Mouse (Mus musculus) gastrocnemius, postnatal 4 days (tissue): ENCODE results near the gene Olfr10. TPM values are rescaled to one million over a fixed set of nuclear protein-coding genes. Genes with fewer than 3 reads are reported as not detected.
"Not testable (repeated sequence)": the region's sequence is repeated elsewhere in the genome, so short reads cannot be mapped to it uniquely, and the experiment has no call there.

Source experiments
- DNase-seq, 2 experiments: peaks; one replicate each; pipeline ENCODE4 v3.0.0; 2021 to 2022; ENCODE audit warnings: low spot score in 2 of 2, mixed read lengths in 2 of 2
- long read RNA-seq, 2 experiments: library from polyadenylated mRNA; stranded (forward); transcript quantifications; one replicate each; pipeline ENCODE4 v2.0.0; 2021
- total RNA-seq, 2 experiments: library from RNA; stranded (reverse); gene quantifications; 2 replicates each; pipeline ENCODE4 v1.2.3; 2021

Gene Olfr10
- not detected for total RNA-seq
- long read RNA-seq, experiment 1, result 0 reads
- long read RNA-seq, experiment 2, result 0 reads

DNA sequence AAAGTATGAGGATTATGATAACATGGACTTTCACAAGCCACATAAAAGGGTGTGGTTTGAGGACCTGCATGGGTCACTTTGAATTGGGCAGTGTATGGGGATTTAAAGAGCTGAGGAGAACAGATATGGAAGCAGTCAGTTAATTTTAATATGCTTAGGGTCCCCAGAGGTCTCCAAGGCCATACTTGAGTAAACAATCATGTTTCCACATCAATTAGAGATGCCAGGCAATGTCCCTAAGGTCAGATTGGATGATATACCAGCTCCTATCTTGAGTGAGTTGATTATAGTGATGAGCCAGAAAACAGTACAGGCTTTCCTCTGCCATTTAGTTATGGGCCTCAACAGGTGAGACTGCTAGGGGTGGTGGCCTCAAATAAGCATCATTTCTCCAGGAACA is at the start of gene Olfr10:
Gene Olfr10, plus strand, starts transcription at position 301 of the 400 bp plus-strand sequence.
- DNase-seq, result no peak

DNA sequence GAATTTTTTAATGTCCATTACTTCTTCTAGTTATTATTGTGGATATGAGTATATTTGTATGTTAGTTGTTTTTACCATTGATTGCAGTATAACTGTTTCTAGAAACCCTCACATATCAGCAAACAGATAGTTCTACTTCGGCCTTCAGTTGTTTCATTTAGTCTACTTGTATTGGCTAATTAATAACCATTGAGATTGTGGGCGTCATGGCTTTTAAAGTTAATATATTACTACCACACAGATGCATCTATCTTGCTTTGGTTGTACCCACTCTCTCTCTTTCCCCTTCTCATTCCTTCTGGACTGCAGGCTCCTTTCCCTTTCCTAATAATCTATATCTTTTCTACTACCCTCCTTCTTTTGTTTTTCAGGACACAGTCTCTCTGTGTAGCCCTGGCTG is 45.2 kb upstream of the Olfr10 start:
- no peak for DNase-seq

DNA sequence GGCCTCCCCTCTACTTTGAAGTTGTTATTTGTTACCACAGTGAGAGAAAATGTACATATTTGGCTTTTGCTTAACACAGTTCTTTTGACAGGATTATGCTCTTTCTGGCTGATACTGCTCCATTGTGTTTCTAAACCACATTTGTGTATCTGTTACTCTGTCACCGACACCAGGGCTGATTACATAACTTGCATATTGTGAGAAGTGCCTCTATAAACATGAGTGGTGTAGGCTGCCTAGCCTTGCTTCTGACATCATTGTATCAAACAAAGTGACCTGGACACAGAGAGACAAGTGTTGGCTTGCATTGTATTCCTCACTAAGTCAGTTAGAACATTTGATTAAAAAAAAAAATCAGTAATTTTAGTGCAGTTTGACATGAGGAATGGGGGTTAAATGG is 44.7 kb upstream of the Olfr10 start:
- no peak for DNase-seq

DNA sequence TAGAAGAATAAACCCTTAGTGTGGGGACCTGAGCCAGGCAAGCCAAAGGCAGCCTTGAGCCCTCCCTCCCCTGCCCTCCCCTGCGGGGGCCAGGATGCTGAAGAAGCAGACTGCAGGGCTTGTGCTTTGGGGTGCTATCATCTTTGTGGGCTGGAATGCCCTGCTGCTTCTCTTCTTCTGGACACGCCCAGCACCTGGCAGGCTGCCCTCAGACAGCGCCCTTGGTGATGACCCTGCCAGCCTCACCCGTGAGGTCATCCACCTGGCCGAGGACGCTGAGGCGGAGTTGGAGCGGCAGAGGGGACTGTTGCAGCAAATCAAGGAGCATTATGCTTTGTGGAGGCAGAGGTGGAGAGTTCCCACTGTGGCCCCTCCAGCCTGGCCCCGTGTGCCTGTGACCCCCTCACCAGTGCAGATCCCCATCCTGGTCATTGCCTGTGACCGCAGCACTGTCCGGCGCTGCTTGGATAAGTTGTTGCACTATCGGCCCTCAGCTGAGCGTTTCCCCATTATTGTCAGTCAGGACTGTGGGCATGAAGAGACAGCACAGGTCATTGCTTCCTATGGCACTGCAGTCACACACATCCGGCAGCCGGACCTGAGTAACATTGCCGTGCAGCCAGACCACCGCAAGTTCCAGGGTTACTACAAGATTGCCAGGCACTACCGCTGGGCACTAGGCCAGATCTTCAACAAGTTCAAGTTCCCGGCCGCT is 43.8 kb upstream of the Olfr10 start:
- DNase-seq, result no peak

DNA sequence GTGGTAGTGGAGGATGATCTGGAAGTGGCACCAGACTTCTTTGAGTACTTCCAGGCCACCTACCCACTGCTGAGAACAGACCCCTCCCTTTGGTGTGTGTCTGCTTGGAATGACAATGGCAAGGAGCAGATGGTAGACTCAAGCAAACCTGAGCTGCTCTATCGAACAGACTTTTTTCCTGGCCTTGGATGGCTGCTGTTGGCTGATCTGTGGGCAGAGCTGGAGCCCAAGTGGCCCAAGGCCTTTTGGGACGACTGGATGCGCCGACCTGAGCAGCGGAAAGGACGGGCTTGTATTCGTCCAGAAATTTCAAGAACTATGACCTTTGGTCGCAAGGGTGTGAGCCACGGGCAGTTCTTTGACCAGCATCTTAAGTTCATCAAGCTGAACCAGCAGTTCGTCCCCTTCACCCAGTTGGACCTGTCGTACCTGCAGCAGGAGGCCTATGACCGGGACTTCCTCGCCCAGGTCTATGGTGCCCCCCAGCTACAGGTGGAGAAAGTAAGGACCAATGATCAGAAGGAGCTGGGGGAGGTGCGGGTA is 43.2 kb upstream of the Olfr10 start:
- DNase-seq, result no peak

DNA sequence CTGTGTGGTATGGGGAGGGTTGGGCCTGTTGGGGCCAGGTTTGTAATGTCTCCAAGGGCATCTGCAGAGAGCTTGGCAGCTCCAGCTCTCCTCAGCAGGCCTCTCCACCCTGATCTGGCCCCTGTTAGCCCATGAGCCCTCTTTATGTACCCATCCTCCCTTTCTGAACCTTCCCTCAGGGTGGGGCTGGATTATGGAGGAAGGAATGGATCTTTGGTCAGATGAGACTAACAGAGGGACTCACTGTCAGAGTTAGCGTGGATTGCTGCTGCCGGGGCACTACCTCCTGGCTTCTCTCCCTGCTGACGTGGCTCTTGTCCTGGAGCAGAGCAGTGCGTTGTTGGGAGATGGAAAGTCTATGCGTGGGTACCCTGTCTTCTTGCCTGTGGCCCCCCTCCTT is 42.3 kb upstream of the Olfr10 start:
- no peak for DNase-seq

DNA sequence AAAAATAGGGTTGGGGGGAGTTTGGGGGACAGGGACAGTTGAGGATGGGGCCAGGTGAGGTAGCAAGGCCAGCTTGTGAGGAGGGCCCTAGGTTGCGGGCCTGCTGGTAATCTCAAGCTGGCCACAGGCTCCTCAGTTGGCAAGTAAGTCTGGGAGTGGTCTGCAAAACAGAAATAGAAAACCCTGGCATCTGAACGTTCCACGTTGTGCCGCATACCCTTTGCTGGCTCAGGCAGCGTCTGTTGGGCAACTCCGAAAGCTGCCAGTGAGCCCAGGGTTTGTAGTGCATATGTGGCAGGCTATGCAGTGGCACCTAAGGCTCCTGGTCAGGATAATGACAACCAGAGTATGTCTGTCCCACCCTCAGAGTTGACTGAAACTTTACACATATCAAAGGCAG is 41.4 kb upstream of the Olfr10 start:
- DNase-seq, result no peak

DNA sequence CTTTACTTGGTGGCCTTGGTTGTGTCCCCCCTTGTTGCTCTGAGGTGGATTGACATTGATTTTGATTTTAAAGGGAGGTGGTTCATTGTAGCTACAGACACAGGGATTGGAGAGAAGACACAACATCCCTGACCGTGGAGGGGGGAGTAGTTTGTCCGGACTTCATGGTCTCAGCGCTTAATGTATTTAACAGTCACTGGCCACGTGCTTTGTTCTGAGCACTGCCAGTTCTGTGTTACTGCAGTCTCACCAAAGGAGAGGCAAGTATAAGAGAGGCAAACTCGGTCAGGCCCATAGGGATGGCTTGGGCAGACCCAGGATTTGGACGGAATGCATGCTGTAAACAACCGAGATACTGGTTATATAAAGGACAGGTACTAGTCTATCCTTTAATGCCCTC is 40.5 kb upstream of the Olfr10 start:
- no peak for DNase-seq

DNA sequence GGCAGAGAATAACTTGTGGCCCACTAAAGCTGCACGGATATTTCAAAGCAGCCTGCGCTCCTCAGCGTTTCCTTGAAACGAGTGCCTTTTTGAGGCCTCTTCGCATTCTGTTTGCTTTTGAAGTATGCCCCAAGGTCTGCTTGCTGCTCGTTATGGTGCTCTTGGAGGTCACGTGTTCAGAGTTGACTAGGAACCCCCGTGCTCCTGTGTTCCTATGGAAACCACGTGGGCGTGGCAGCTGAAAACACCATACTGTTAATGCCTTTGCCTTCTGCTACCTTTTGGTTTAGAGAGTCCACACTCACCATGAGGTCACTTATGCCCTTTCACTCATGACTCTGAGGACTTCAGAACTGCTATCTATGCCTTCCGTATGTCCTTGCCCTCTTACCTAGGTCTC is 39.9 kb upstream of the Olfr10 start:
- no peak for DNase-seq

DNA sequence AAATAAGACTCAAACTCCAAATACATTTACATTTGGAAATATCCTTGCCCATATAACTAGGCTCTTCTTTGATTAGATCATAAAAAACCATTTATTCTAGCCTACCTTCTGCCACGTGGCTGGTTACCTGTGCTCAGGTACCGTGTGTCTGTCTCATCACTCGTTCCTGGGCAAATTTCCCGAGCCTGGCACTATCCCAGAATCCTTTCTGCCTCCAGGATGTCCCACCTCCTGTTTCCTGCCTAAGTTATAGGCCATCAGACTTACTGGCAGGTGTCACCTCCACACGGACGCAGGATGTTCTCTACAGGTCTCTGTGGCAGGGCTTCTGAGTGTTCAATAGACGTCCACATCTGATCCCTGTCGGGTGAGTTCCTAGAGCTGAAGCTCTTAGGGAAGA is 39.4 kb upstream of the Olfr10 start:
- DNase-seq, result no peak

DNA sequence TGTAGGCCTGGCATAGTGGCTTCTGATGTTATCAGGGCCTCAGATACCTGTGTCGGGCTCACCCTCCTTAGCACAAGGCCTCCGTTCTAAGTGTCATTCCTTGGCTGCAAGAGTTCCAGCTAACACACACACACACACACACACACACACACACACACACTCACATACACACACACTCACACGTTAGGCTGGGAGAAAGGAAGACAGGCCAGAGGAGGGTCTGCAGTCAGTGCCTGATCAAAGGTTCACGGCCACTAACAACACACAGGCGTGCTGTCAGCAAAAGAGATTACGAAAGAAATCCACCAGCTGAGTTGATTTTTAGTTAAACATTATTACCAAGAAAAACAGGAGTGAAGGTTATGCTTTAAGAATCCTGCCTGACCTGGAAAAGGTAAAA is 37.9 kb upstream of the Olfr10 start:
- no peak for DNase-seq

DNA sequence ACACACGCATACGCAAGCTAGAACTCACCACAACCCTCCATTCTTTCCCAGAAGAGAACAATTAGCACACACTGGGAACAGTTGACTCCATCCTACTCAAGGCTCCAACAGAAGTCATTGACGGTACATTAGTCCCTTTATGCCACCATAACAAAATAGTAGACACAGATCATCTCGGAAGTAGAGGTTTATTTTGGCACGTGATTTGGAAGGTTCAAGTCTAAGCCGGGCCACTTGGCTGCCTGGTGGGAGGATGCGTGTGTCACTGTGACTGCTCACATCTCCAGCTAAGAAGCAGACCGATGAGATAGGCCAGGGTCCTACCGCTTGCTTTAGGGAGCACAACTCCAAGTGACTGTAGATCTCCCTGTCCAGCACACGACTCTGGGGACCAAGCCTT is 37.2 kb upstream of the Olfr10 start:
- no peak for DNase-seq

DNA sequence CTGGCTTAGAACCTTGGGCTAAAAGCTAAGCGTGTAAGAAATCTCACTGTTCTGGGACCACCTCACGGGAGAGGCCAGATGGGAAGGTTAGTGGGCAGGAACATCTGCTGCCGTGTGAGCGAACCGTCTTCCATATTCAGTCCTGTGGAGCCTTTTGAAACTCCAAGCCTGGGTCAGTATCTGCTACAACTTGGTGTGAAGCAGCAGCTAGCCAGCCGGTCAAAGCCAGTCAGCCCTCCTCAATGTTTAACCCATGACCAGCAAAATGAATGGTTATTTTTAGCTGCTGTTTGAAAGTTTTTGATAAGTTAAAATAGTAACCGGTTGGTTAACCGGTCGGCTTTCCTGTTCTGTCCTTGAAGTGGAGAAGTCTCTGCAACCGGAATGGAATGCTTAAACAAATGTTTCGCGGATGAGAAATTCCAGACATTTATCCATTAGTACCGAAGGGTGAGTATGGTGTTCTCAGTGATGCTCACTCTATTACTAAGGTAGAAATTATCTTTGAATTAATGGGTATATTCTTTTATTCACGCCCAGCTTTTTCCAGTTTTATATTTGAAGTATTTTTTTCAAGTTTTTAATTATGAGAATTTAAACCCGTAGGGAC is 36.5 kb upstream of the Olfr10 start:
- no peak for DNase-seq

DNA sequence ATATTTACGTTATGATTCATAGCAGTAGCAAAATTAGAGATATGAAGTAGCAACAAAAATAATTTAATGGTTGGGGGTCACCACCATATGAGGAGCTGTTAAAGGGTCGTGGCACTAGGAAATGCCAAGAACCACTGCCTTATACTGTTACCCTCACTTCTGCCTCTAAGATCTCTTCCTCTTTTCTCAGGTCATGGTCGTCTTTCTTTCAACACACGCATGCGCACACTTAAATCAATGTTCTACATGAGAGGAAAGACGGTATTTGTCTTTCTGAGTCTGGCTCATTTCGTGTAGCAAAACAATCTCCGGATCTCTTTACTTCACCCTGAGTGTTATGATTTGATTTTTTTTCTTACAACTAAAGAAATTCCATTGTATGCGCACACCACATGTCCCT is 34.8 kb upstream of the Olfr10 start:
- no peak for DNase-seq

DNA sequence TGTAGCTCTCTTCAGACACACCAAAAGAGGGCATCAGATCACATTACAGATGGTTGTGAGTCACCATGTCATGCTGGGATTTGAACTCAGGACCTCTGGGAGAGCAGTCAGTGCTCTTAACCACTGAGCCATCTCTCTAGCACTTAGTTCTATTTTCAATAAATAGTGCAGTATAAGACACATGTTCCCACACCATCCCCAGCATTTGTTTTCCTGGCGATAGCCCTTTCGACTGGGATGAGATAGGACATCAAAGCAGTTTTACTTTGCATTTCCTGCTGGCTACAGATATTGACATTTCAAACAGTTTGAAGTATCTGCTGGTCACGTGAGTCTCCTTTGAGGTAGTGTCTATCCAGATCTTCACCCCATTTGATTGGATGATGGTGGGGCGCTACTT is 34.2 kb upstream of the Olfr10 start:
- DNase-seq, result no peak

DNA sequence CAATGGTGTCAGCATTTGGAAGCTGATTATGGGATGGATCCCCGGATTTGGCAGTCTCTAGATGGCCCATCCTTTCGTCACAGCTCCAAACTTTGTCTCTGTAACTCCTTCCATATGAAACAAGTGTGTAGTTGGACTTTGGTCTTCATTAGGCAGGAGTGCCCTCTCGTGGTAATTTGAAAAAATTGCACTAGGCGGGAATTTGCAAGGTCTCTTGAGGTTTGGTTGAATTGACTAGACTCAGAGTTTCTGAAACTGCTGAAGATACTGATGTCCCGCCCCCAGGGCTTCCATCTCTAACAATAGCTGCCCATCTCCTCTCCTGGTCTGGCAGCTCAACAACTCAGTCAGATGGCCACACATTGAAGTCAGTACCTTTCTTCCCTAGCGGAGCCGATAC is 33.2 kb upstream of the Olfr10 start:
- DNase-seq, result no peak

DNA sequence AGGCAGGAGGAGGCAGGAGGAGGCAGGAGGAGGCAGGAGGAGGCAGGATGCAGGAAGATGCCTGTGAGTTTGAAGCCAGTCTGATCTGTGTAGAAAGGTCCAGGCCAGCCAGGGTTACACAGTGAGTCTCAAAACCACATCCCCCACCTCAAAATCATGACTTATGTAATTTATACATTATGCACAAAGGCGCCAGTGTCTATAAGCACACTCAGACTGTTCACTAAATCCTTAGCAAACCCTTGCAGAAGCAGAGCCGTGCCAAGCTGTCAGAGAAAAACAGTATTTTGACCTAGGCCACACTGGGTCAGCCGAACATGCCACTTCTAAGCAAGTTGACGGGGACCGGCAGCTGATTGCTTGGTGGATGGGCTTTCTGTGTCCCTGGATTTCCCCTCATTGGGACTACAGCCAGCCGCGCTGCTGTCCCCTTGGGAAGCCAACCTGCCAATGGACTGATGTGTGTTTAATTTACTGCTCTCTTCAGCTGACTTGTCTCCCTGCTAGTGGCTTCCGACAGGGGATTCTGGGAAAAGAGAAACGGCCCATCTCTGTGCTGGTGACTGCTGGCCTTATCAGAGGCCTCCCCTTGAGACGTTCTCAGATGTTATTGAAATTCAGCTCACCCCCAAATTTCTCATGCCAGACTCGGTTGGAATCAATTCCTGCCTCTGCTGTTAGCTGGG is 30.6 kb upstream of the Olfr10 start:
- DNase-seq, result no peak

DNA sequence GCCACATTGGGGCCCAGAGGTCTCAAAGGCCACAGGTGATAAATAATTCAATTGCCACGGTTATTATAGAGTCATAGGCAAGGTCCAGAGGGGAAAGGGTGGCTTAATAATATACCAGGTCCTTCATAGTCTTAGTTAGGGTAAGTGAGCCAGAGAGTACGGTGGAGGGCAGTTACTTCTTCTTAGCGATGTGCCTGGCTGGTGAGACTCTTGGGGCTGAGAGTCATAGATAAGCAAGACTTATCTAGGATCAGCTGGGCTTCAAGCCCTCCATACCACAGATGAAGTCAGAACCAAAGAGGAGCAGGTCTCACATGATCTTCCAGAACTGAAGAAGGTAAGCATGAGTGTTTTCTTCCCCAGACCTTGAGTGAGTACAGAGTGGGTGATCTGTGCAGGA is 26.3 kb upstream of the Olfr10 start, which contains the start of gene Olfr1393:
Gene Olfr1393, plus strand, starts transcription at position 83 of the 400 bp plus-strand sequence.
- no peak for DNase-seq

DNA sequence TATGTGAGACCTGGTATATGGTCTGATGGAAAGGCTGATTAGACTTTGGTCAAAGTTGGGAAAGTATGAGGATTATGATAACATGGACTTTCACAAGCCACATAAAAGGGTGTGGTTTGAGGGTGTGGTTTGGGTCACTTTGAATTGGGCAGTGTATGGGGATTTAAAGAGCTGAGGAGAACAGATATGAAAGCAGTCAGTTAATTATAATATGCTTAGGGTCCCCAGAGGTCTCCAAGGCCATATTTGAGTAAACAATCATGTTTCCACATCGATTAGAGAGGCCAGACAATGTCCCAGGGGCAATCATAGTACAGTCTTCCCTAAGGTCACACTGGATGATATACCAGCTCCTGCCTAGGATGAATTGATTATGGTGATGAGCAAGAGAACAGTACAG is 19.6 kb upstream of the Olfr10 start, which contains the start of gene Olfr1392:
Gene Olfr1392, plus strand, starts transcription at position 301 of the 400 bp plus-strand sequence.
- not testable (repeated sequence) for DNase-seq

DNA sequence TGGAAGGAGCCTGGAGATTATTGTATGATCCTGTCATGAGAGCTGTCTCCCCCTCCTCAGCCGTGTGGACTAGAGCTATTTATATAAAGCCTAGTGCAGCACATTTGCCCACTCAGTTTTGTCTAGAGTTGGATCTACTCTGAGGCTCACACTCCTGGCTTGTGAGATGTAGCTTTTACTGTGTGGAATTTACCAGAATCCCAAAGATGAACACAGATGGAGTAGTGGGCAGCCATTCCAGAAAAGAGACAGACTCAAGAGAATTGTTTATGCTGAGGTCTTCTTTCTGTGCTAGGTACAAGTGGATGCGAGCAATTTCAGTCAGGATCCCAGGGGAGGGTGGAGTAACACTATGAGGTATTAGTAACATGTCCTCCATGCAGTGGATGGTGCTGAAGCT is 17.3 kb upstream of the Olfr10 start:
- DNase-seq, result no peak

DNA sequence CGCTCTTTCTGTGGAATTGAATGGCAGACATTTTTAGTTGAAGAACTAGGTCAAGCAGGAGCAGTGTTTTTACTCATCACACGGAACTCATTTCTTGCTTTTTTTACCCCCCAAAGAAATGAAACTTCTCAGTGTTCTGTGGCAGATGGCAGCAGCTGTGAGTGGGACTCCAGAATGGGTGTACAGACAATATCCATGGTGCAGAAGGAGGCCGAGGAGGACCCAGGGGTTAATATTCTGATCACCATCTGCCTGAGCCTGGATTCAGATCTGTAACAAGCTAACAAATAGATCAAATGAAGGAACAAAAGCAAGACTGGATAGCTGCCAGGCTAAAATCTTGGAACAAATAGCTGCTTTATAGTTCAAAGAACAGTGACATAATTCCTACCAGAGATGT is 11.8 kb upstream of the Olfr10 start:
- no peak for DNase-seq

DNA sequence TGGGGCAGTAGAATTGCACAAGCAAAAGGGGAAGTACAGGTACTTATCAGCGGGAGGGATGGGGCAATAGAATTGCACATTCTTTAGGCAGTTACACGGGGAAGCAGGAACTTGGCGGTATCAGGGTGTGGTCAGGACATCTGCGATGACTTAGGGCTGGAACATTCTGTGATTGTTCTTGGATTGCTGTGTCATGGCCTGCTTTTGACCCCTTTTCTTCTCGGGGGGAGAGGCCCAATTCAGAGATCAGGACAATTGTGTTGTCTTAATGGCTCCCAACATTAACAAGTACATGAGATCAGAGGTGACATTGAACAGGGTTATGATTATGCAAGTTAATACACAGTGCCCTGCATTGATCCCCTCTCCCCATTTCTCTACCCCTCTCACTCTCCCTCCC is 4.0 kb downstream of the Olfr10 start:
- not testable (repeated sequence) for DNase-seq
